Mouse (Mus musculus): Measurements from ENCODE around the gene Opcml.

Opcml gene

GRCm38 (mm10) chr9:27790725-27791638 is at the start of gene Opcml:
TSS of gene Opcml (plus strand) at chr9:27790775.
- no peak for DNase-seq

GRCm38 (mm10) chr9:27758709-27759108 is 31.9 kb upstream of the Opcml start:
- no peak for DNase-seq

DNA sequence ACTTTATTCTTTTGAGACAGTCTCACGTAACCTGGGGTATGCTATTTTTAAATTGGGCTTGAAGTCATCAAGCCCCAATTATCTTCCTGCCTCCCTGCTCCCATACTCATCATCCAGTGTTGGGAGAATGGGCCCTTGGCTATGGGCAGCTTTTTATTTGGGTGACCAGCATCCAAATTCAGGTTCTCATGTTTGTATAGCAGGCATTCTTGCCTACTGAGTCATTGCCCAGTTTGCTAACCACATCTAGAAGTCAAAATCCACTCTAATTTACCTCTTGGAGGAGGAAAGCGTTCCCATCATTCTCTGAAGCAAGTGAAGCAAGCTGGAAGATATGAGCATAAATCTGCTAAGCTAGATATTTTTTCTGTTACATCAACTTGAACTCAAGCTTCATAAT is 29.4 kb upstream of the Opcml start:
- DNase-seq, result no peak

- no peak for DNase-seq
These were observed 24.1 kb upstream of the Opcml start for GRCm38 (mm10) chr9:27766446-27766845.

- DNase-seq, result no peak
These were observed 23.2 kb upstream of the Opcml start for GRCm38 (mm10) chr9:27767196-27767900.

- no peak for DNase-seq
These were observed 21.8 kb upstream of the Opcml start for GRCm38 (mm10) chr9:27768788-27769187.

GRCm38 (mm10) chr9:27781291-27781993 is 9.1 kb upstream of the Opcml start:
- DNase-seq, result no peak

GRCm38 (mm10) chr9:27781994-27782337 is 8.6 kb upstream of the Opcml start:
- DNase-seq, result no peak

DNA sequence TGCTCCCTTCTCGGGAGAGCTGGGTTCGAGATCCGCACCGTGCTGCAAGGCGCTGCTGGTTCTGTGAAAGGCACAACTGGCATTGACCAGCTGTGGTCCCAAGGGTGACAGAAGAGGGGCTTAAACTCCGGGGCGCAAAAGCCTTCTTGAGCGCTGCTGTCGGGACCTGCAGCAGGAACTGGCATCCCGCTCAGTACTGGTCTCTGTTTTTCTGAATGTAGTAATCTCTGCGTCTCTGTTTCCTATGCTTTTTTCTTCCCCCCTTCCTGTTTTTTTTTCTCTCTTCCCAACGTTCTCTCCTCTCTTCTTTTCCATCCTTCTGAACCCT is 1.0 kb downstream of the Opcml start:
- DNase-seq, result no peak

DNA sequence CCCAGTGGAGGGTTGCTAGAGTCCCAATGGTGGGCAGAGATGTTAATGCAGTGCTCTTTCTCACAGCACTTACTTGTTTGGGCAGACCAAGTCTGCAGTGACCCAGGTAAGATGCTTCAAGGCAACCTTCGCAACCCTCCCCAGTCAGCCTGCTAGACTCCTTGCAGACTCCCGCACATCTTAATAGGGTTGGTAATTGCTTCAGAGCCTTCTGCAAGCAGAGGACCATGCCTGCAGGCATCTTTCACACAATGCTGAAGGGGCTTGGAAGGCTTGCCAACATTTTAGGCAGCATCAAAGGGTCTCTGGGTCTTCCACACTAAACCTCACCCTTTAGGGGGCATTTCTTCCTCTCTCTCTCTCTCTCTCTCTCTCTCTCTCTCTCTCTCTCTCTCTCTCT is 1.7 kb downstream of the Opcml start:
- DNase-seq, result no peak

- no peak for DNase-seq
These were observed 2.4 kb downstream of the Opcml start for GRCm38 (mm10) chr9:27792994-27793393.

DNA sequence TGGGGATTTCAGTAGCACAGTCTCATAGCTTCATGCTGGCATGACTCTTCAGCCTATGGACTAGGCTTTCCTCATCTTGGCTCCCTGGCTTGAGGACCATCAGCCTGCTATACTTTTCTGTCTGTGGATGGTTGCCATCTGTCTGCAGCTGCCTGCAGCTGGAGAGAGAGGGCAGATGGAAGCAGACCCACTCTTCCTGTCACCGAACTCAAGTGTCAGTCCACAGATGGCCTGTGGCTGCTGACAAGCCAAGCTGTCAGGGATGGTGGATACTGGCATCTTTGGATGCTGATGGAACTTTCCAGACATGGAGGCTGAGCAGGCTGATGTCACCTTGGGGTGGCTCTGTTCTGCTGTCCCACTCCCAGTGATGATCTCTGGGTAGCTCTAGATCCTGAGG is 6.0 kb downstream of the Opcml start:
- no peak for DNase-seq

GRCm38 (mm10) chr9:27800992-27801391 is 10.4 kb downstream of the Opcml start:
- no peak for DNase-seq

- no peak for DNase-seq
These were observed 11.2 kb downstream of the Opcml start for GRCm38 (mm10) chr9:27801807-27802206.

- DNase-seq, result peak; percentile 4
These were observed 11.8 kb downstream of the Opcml start for GRCm38 (mm10) chr9:27802379-27802778.

- no peak for DNase-seq
These were observed 13.9 kb downstream of the Opcml start for GRCm38 (mm10) chr9:27804461-27804860.

GRCm38 (mm10) chr9:27809741-27810140 is 19.2 kb downstream of the Opcml start:
- DNase-seq, result no peak

DNA sequence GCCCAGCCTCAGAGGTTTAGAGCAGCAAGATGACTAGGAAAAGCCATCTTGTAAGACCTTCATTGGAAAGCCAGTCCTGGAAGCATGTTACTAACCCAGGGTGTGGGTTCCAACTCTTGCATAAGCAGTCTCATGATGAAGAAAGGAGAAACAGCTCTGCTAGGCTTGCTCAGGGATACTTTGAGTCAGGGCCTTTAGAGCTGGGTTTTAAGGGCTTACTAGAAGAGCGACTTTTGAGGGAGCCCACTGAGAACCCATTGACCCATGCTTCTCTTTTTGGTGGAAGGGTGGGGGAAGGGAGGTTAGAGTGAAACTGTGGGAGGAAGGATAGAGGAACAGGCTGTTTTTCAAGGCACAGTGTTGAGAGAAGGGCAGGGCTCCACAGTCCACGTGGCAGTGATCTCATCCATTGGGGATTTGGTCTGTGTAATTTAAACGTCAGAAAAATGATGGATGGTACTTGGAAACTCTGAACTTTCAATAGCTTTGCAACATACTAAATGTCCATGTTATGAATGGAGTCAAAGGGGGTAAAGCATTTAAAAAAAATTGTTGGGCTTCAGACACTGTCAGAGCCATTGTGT is 22.7 kb downstream of the Opcml start:
- no peak for DNase-seq

- DNase-seq, result no peak
These were observed 23.6 kb downstream of the Opcml start for GRCm38 (mm10) chr9:27814161-27814560.

DNA sequence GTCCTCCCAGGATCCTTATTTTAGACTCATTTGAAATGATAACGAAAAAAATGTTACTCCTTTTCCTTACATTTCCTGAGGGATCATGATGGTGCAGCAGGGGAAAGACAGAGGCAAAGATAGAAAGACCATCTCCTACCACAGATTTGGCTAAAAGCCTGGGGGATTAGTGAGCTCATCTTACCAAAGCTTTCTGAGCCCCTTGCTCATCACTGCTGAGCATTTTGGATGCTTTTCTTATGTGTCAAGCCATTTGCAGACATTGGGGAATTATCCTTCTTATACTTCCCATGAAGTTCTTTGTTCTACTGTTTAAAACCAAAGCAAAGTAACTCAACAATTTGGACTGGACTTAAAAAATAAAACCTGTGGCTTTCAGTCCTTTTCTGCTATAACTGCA is 30.6 kb downstream of the Opcml start:
- DNase-seq, result no peak

DNA sequence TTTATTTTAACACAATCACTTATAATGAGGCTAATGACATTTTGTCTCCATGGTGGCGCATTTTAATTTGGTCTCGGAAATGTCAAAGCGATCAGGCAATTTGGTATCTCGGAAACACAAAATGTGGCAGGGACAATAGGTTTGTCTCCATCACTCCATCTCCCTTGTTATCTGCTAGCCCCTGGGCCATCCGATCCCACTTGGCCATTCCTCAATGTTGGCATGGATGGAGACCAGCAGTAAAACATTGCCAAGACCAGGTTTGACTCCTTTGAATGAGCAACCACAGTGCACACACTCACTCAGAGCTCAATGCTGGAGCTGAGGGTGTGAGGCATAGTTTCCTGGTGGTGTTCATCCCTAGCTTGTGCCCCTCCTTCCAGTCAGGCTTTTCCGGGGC is 32.1 kb downstream of the Opcml start:
- DNase-seq, result no peak

- DNase-seq, result no peak
These were observed 33.8 kb downstream of the Opcml start for GRCm38 (mm10) chr9:27824424-27824823.

DNA sequence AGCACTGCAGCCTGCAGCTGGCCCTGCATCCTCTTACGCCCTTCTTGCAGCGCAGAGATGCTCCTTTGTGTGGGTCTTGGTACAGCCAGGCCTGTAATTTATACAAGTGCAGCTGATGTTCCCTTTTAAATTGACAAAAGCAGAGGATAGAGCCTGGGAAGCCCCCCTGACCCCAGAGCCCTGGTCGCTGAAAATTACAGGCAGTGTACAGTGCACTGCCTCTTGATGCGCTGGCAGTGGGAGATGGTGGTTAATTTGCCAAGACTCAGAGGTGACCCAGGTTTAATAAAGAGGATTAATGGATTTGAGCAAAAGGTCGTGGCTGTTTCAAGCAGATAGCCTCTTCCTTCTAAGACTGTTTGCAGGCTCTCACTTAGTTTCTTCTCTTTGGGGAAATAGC is 39.9 kb downstream of the Opcml start:
- DNase-seq, result no peak

GRCm38 (mm10) chr9:27842806-27843205 is 52.2 kb downstream of the Opcml start:
- no peak for DNase-seq
